22 mouse cellular contexts compared by ENCODE assay signal in the genomic region with DNA sequence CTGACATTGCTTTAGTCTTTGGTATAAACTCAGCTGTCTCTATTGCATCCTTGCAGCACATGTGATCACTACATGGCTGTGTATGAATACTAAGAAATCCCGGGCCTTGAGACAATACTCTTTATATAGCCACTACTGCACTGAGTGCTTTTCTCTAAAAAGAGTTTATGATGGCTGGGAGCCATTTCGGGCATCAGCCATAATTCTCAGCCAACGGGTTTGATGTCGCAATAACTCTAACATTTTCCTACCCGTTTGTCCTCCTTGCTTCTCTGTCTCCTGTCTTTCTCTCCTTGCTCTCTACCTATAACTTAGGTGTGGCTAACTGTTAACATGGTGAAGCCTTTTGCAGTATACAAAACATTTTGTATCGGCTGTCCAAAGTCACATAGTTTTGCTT.
DNase-seq lines count a peak whose midpoint lies in the region; ATAC-seq and TF ChIP-seq lines count a peak whose summit lies in the region.
"Had no signal": no experiment of that assay in that cellular context is flagged by ENCODE, and none has a peak within 500 bp of the region (broad histone marks: within the 10 kb centered on the region; RNA-seq: fewer than 3 reads in every experiment).

No protein-coding gene starts in this region.

- TF ChIP-seq EP300 in liver, postnatal 0 days (IDR thresholded peaks at IDR 0.05; ENCODE audit: low read depth), result no peak

- no peaks in the 10 kb centered on the region for H3K36me3 ChIP-seq in liver, adult 2 months (ENCODE audit: control insufficient read depth, insufficient read depth, low read length)
- no peaks in the 10 kb centered on the region for H3K36me3 ChIP-seq in liver, postnatal 0 days (replicated peaks; ENCODE audit: insufficient read depth, low read length)
- no peaks in the 10 kb centered on the region for H3K36me3 ChIP-seq in C2C12 (ENCODE audit: control insufficient read depth, insufficient read depth)
- no peaks in the 10 kb centered on the region for H3K36me3 ChIP-seq in midbrain, embryonic 10.5 days
- H3K36me3 ChIP-seq: embryonic facial prominence, embryonic 10.5 days; embryonic facial prominence, embryonic 12.5 days; forebrain, embryonic 15.5 days; G1E had no signal

- H3K4me3 ChIP-seq in liver, adult 2 months (ENCODE audit: insufficient read depth, low read depth, low read length), result no peak overlapping the region
- no peak overlapping the region for H3K4me3 ChIP-seq in liver, postnatal 0 days (ENCODE audit: low read depth, low read length)
- H3K4me3 ChIP-seq in C2C12 (ENCODE audit: insufficient read depth, poor library complexity, severe bottlenecking), result no peak overlapping the region
- no peak overlapping the region for H3K4me3 ChIP-seq in midbrain, embryonic 10.5 days
- H3K4me3 ChIP-seq: embryonic facial prominence, embryonic 10.5 days; embryonic facial prominence, embryonic 12.5 days; forebrain, embryonic 13.5 days; forebrain, embryonic 15.5 days had no signal

- peak; percentile 31 for DNase-seq in liver, adult 2 months (ENCODE audit: extremely low read depth, low read depth, low spot score)
- no peak for DNase-seq in liver, postnatal 0 days
- peak; percentile 61 for DNase-seq in NIH3T3 (ENCODE audit: low read depth)
- DNase-seq in adrenal gland, adult 18-20 months (ENCODE audit: low spot score in 2 of 2), result no peak
- DNase-seq in midbrain, embryonic 10.5 days (ENCODE audit: low spot score), result no peak
- DNase-seq: adrenal gland, adult 8-10 months; adrenal gland, postnatal 14 days; adrenal gland, postnatal 36 days; cerebellum, adult 11-12 months; cerebellum, adult 2 months; cerebellum, adult 9-10 months; cerebellum, postnatal 10 days; cerebellum, postnatal 25 days; forebrain, postnatal 0 days had no signal

- TF ChIP-seq POLR2A in liver, adult 2 months (IDR thresholded peaks at IDR 0.05; ENCODE audit: extremely low read depth, insufficient read depth, low read length), result no peak

- no peaks in the 10 kb centered on the region for H3K9me3 ChIP-seq in liver, postnatal 0 days (ENCODE audit: low read length)
- no peaks in the 10 kb centered on the region for H3K9me3 ChIP-seq in midbrain, embryonic 10.5 days (replicated peaks)
- H3K9me3 ChIP-seq: embryonic facial prominence, embryonic 10.5 days; embryonic facial prominence, embryonic 12.5 days; forebrain, embryonic 13.5 days; forebrain, embryonic 15.5 days; G1E had no signal

- H3K4me2 ChIP-seq in liver, postnatal 0 days (ENCODE audit: low read depth, low read length), result no peak overlapping the region
- H3K4me2 ChIP-seq: embryonic facial prominence, embryonic 12.5 days; forebrain, embryonic 13.5 days; forebrain, embryonic 15.5 days had no signal

- no peak for ATAC-seq in liver, postnatal 0 days
- ATAC-seq: CD4-positive, CD25-positive, alpha-beta regulatory T cell, adult 4 months; forebrain, embryonic 13.5 days; forebrain, embryonic 15.5 days; forebrain, postnatal 0 days had no signal

- no peaks in the 10 kb centered on the region for H3K79me3 ChIP-seq in C2C12 (ENCODE audit: low read depth)

- no peak overlapping the region for H3ac ChIP-seq in C2C12 (ENCODE audit: control insufficient read depth, insufficient read length, low read depth)

- no peaks in the 10 kb centered on the region for H3K4me1 ChIP-seq in liver, adult 2 months (ENCODE audit: control insufficient read depth, insufficient read depth, low read length)
- no peaks in the 10 kb centered on the region for H3K4me1 ChIP-seq in liver, postnatal 0 days (ENCODE audit: insufficient read depth)
- H3K4me1 ChIP-seq in midbrain, embryonic 10.5 days, result peaks cover 3% of the 10 kb centered on the region; the same call in 1 of the 2 replicates
- H3K4me1 ChIP-seq: embryonic facial prominence, embryonic 10.5 days; embryonic facial prominence, embryonic 12.5 days; forebrain, embryonic 13.5 days had no signal

- H3K9ac ChIP-seq in liver, adult 2 months (ENCODE audit: low read depth, low read length), result no peak overlapping the region
- H3K9ac ChIP-seq in liver, postnatal 0 days (replicated peaks), result no peak overlapping the region
- H3K9ac ChIP-seq: embryonic facial prominence, embryonic 12.5 days; forebrain, embryonic 13.5 days; forebrain, embryonic 15.5 days; forebrain, postnatal 0 days had no signal

- 0 out of 2 replicates have a peak, but pooled peaks cover 2% of the 10 kb centered on the region for H3K27me3 ChIP-seq in liver, adult 2 months (ENCODE audit: control insufficient read depth, insufficient read depth, low read length)
- H3K27me3 ChIP-seq in liver, postnatal 0 days (ENCODE audit: insufficient read depth, low read length), result no peaks in the 10 kb centered on the region
- H3K27me3 ChIP-seq in C2C12 (ENCODE audit: control insufficient read depth, insufficient read depth, insufficient read length), result no peaks in the 10 kb centered on the region
- no peaks in the 10 kb centered on the region for H3K27me3 ChIP-seq in midbrain, embryonic 10.5 days (ENCODE audit: low read depth, poor library complexity, severe bottlenecking)
- H3K27me3 ChIP-seq: CH12.LX; embryonic facial prominence, embryonic 12.5 days; forebrain, embryonic 13.5 days; forebrain, embryonic 15.5 days had no signal

- no peak overlapping the region for H3K27ac ChIP-seq in liver, adult 2 months (replicated peaks; ENCODE audit: insufficient read depth, low read depth, low read length)
- no peak overlapping the region for H3K27ac ChIP-seq in liver, postnatal 0 days (ENCODE audit: low read depth)
- H3K27ac ChIP-seq in midbrain, embryonic 10.5 days (replicated peaks), result no peak overlapping the region
- H3K27ac ChIP-seq: embryonic facial prominence, embryonic 10.5 days; embryonic facial prominence, embryonic 12.5 days; forebrain, embryonic 13.5 days; forebrain, embryonic 15.5 days had no signal

- no peaks in the 10 kb centered on the region for H3K79me2 ChIP-seq in liver, adult 2 months (ENCODE audit: control insufficient read depth, insufficient read depth, low read length)
- H3K79me2 ChIP-seq in C2C12 (ENCODE audit: control insufficient read depth, insufficient read depth), result no peaks in the 10 kb centered on the region

- WGBS in liver, adult 2 months, result 63% methylated on average over 6 of the region's 6 CpGs
- 75% methylated on average over 6 of the region's 6 CpGs for WGBS in liver, postnatal 0 days (ENCODE audit: insufficient replicate concordance)
- 90% methylated on average over 6 of the region's 6 CpGs for WGBS in midbrain, embryonic 10.5 days

- no peak for TF ChIP-seq CTCF in liver, adult 2 months (IDR thresholded peaks at IDR 0.05; ENCODE audit: low read depth, low read length)
- TF ChIP-seq CTCF in liver, postnatal 0 days (IDR thresholded peaks at IDR 0.05; ENCODE audit: low read depth), result no peak
- no peak for TF ChIP-seq CTCF in C2C12 (IDR thresholded peaks at IDR 0.05; ENCODE audit: control insufficient read depth, insufficient read depth, insufficient read length)

TF ChIP-seq in C2C12, 6 proteins besides CTCF, POLR2A, EP300 and RAD21:
- TF ChIP-seq CEBPB (IDR thresholded peaks at IDR 0.05; ENCODE audit: low read depth) (peak; percentile 64), USF1 (IDR thresholded peaks at IDR 0.05; ENCODE audit: low read depth) (no peak)

Comparison
In these comparisons a context has a peak if more than half of its experiments do, and no peak if none do; other contexts are left out.
1. DNase-seq: peak in liver, adult 2 months (single experiment) and NIH3T3 (single experiment); none in liver, postnatal 0 days (single experiment), adrenal gland, adult 18-20 months (0 of 2) and midbrain, embryonic 10.5 days (single experiment).